Mouse (Mus musculus): ENCODE data around the gene Rab3ip.

GRCm38 (mm10) chr10:116906794-116907193 is 43.8 kb downstream of the Rab3ip start:
- no peak for TF ChIP-seq EP300 (IDR thresholded peaks at IDR 0.05)
- TF ChIP-seq CTCF (IDR thresholded peaks at IDR 0.05) = no peak
